Mouse (Mus musculus) layer of hippocampus, adult 9-10 months (tissue): ENCODE measurements around the gene Hydin.
"Not testable (repeated sequence)": the region's sequence is repeated elsewhere in the genome, so short reads cannot be mapped to it uniquely, and the experiment has no call there.

Source experiments
- DNase-seq: peaks from one replicate; pipeline ENCODE4 v3.0.0; 2022; ENCODE audit warnings: low spot score

Gene Hydin

DNA sequence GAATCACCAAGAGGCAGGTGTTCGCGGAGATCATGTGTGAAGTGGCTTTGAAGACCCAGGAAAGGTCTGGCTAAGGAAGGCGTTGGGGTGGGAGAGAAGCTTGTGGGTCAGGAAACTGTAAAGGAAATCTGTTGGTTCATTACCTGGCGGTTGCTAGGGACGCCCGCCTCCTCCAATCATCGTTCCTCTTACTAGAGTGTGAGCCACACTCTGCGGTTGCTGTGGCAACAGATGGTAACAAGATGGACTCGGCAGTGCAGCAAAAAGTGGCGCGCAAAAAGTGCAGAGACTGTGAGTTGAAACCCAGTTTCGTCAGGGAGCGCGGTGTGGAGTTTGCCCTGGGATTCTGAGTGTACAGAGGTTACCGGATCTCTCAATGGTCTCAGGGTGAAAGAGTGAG is at the start of gene Hydin:
Hydin (plus strand) TSS at position 237 of the 400 bp plus-strand sequence.
- DNase-seq, result peak; percentile 64

DNA sequence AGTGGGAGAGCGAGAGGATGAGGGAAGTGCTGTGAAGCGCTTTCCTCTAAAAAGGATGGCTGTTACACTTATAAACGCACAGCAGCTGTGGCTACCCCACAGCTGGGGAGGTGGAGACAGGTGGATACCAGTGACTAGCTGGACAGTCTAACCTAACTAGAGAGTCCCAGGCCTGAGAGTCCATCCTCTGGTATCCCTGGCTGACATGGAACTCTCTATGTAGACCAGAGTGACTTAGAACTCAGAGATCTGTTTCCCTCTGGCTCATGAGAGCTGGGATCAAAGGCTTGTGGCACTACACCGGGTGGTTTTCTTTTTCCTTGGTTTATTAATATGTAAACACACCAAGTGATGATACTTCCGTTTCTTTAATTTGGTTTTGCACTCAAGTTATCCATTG is 49.6 kb upstream of the Hydin start:
- DNase-seq, result no peak

DNA sequence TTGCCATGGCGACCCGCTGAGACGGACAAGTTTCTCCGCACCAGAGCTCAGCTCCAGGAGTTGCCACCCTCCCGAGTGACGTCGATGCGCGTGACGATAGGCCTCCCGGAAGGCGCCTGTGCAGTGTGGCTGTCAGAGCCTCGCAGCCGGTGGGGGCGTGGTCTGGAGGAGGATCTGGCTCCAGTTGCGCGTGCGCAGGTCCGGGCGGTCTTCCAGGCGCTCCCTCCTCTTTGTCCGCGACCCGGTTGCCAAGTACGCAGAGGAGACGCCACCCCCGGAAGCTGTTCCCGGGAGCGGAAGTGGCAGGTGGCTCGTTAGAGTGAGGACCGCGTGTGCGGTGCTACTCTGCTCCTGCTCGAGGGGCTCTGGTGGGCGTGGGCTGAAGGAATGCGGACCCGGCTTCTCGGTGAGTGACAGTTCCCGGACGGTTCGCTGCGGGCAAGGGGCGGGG is 49.1 kb upstream of the Hydin start:
- peak; percentile 96 for DNase-seq

DNA sequence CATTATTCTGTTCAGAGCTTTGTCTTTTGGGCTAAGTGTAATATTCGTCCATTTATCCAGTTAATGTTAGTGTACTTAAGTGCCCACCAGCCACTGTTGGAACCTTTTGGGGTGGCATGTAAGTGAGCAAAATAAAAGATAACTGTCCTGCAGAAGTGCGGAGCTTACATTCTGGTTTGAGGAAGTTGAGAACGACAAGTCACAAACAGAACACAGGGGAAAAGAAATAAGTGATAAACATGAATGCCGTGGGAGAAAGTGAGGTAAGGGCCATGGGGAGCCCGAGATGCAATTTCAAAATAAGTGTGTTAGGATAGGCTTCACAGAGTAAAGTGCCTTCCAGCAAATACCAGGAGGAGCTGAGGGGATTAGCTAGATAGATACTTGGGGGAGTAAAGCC is 48.3 kb upstream of the Hydin start:
- DNase-seq, result no peak

DNA sequence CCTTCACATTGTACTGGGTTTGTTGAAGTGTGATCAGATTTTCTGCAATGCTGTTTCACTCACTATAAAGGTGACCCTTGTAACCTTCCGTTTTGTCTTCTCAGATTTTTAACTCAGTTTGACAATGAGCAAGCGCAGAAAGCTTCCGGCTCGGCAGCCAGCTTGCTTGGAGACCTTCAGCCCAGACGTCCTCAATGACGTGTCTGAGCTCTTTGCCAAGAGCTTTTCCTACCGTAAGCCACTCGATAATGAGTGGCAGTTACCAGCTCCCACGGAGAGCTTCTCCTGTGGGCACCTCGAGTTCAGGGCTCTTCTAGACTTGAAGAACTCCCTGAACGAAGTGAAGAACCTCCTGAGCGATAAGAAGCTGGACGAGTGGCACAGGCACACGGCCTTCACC is 45.8 kb upstream of the Hydin start:
- no peak for DNase-seq

DNA sequence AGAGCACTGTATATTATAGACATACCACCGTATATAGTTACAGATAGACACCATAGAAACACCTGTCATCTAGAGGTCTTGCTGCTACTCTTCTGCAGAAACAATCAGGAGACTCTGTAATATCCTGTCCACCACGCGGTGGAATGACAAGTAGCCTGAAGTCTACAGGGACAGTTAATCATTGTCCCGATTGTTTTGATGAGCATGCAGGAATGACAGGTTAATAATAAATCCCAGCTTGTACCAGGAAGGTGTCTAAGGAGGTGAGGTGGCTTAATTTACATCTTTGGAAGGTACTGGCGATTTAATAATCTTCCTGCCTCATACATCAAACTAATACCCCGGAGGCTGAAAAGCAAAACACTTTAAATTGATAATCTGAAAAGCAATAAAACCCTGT is 36.0 kb upstream of the Hydin start:
- DNase-seq, result no peak

DNA sequence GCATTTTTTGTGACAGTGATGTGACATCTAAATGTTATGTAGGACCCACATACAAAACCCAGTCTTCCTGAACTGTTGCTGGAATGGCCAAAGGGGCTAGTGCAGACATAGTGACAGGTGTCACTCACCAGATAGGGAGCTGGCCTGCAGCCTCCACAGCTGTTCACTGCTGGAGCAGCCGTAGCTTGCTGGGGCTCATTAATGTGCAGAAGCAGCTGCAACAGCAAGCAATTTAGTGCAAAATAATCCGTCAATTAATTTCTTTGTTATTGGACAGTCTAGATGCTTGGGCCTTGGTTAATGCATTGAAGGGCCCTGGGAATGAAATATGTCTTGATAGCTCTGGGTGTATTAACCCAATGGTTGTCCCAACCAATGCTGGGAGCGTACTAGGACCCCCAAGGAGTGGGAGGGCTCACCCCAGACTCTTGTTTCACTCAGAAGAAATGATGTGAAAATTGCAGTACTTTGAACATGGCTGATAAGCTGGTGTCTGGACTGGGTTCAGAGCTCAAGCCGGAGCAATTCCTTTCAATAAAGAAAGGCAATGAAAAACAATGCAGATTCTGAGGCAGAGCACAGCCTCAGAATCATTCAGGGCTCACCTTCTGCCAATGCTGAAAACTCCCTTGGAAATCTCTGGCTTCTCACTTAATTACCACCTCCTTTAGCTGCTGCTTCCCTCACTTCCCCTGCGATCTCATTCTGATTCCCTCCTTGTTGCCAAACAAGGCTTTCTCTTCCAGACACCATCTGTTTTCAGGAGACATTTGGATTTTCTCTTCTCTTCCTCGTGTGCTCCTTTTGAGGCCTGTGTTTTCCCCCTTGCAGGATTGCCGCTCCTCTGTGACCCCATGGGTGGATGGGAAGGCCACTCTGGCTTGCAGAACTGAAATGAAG is 24.2 kb upstream of the Hydin start:
- DNase-seq, result no peak

DNA sequence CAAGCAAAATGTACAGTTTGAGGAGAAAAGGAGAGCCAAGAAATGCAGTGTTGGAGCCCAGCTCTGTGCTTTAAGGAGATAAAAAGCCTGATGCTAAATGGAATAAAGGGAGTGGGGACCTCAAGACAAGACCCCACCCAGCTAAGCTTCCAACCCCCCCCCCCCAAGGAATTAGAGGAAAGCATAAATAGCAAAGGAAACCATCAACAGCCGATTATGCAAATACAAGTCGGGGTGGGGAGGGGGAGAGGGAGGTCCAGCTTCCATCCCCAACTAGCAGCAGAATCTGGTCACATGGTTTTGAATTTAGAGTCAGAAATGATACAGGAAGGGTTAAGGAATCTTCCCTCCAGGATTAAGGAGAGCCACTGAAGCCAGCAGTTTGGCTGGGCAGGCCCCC is 22.2 kb upstream of the Hydin start:
- no peak for DNase-seq

DNA sequence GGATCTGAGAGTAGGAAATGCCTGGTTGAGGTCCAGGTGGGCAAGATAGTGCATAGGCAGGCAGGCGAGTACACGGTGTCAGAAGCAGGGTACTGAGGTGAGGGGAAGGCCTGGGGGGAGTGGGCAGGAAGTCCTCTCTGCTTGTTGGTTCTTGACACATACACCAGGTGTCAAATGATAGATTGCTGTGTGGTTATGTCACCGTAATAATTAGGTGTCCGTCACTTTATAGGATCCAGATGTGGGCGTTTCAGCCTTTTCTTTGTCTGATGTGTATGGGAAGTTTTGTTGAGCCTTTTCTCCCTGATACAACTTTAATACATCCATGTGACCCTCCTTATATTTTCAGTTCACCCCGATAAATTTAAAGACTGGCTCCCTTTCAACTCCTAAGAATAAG is 19.5 kb upstream of the Hydin start:
- no peak for DNase-seq

DNA sequence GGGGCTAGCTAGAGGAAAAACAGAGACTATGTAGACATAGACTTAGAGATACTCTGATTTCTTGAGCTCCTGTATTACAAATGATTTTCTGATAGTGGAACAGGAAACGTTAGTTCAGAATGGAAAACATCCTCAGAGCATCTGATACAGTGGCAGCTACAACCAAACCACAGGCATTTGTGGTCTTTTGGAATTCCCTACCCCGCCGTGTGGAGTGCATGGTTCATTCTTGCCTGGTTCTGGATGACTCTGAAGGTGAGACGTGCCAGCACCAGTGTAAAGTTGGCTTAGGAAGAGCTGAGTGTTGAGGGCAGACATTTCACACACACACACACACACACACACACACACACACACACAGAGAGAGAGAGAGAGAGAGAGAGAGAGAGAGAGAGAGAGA is 12.8 kb upstream of the Hydin start:
- no peak for DNase-seq

DNA sequence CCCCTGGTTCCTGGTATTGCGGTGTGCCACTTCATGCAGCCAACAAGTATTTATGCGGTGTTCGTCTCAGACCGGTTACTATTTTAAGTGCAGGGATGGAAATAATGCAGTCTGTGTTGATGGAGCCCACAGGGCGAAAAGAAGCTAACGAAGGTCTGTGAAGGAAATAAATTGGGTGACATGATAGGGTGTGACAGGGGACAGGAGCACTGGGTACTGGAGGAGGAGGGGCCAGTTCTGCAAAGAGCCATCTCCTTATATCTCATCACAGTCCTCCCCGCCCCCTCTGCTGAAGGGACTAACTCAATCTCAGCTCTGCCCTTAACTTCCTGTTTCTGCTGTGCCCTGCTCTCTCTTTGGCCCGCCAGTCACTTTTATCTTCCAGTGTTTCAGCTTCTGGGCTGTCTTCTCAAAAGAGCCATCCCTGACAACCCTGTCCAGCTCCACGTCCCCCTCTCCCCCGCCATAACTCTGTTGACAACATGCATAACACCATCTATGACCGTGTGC is 926 bp upstream of the Hydin start:
- no peak for DNase-seq

DNA sequence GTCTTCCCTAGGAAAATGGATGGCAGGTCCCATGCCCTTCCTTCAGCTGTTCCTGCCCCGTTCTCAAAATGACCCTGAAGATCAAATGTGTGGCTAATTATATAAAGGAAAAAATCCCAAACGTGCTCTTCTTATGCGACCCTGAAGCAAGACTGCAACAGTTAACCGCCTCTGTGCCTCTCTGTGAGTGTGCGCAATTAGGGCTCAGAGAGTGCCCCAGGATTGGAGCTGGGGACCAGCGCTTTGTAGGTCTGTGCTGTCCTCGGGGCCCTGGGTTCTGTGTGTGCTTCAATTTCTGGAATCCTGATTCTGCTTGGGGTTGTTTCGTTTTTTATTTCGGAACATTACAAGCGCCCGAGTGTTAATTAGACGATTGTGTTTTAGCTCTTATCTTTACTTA is 491 bp downstream of the Hydin start:
- DNase-seq, result no peak

DNA sequence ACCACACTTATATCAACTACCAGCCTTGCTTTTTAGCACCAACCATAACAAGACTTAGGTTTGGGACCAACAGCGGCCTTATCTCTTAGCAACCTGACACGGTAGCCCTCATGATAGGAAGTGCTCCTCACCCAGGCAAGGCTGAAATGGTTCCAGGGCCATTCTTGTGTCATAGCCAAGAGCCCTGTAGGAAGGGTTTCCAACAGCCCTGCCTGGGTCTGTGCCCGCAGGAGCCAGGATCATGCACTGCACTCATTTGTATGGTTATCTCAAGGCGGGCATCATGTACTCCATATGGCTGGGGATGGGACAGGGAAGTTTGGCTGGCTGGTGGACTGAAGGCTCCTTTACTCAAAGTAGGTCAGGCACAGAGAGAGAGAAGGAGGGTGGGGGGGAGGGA is 3.9 kb downstream of the Hydin start:
- no peak for DNase-seq

DNA sequence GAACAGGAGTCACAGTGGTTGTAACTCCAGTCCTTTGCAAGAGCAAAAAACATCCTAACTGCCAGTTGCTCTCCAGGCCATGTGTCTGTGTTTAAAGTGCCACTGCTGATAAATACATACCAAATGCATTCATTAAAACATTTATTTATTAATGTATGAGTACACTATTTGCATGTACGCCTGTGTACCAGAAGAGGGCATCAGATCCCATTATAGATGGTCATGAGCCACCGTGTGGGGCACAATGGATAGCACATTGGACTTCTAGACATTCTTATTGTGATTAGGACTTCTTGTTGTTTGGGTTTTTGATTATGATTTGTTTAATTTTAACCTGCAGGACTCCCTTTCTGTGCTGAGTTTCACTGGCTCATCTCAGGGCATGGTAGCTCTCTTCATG is 6.6 kb downstream of the Hydin start:
- no peak for DNase-seq

DNA sequence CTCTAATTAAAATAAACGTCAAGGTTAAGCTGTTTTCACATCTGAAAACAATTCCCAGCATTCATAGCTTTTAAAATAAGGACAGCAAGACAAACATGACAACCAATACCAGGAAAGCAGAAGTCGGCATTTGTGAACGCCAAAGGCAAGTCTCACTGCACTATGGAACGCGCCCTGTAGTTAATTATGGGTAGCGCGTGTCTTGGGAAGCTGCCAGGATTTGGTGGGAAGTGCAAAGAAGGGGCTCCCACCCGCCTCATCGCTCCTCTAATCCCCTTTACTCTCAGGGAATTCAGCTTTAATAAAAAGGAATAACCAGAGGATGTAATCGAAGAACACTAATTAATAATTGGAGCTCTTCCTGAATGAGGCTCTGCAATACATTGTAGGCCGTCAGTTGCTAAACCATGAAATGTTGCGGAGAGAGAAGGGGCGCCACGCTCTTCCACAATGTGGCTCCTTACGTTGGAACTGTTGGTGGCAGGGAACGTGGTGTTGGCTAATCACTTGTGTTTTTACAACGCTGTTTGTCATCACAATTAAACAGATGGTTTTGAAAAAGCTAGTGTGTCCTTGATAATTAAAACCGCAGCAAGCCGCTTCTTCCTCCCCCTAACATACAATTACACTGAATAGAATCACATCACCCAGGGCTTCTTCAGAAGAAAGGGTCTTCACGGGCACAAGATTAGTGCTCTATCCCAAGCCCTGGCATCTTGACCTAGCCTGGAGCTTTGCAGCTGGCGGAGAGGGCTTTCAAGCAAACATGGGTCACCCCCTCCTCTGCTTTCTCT is 8.9 kb downstream of the Hydin start:
- no peak for DNase-seq

DNA sequence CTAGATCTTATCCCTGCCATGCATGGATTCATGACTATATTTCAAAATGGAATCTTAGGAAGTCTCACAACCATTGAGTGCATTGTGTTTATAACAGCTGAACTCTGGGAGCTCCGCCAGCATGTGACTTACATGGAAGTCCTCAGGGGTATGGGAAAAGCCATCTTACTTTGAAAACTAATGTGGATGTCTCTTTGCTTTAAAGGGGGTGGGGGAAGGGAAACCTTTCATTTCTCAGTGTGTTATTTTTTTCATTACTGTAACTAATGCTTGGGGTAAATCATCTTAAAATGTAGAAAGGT is 9.4 kb downstream of the Hydin start:
- DNase-seq, result no peak

DNA sequence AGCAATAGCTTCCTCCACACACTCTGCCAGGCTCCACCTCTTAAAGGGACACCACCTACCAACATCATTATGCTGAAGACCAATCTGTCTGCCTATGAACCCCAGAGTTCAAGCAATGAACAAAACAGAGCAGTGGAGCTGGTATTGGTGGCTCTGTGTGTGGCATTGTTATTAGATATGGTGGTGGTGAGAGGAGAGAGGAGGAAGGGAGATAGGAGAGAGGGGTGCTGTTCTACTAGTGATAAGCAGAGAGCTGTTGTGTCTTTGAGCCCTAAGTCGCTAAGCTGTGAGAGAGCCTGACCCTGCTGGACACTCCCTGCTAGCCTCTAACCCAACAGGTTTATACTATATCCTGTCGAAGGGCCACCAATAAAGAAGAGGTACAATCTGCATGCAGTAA is 45.9 kb downstream of the Hydin start:
- no peak for DNase-seq

DNA sequence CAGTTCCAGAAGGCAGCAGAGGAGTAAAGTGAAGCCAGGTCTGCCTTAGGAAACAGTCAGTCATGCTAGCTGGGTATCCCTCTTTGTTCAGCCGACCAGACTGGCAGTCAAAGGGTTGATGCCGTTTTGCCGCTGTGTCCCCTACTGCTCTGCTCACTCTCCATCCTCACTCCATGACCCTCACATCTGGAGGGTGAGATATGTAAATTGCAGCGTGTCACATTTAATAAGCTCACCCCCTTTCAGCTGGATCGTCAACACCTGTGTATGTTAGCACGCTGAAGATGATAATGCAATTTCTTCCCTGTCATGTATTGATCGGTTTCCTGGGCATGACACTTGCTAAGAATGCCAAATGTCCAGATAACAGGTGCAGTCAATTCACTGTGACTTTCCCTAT is 49.0 kb downstream of the Hydin start:
- no peak for DNase-seq

DNA sequence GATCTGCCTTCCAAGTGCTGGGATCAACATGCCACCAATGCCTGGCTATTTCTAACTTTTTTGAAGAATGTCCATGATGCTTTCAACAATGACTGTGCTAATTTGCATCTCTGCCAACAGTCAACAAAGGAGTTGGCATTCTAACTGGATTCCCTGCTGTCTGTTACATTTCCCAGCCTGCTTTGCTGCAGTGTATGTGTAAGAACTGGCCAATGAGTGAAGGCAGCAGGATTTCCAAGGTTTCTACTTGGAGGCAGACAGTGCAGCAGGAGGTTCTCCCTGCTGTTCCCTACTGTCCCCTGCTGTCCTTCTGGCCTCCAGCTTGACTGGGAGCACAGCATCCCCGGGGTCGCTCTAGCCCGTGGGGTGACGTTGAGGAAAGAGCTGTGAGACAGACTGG is 52.8 kb downstream of the Hydin start:
- DNase-seq, result no peak

DNA sequence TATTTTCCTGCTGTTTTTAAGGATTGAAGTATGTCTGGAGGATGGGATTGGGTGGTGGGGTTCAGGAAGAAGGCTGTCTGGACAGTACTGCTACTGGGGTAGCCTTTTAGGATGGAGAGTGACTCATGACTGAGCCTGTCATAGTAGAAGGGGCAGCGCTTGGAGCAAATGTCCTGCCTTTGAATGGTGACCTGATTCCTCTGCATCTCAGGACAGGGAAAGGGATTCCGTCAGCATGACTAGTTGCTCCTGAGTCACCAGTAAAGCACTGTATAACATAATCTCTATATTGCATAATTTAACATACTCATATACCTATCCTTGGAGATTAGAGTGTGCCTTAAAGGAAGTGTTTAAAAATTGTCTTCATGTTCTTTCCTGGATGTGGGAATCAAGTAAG is 54.7 kb downstream of the Hydin start:
- no peak for DNase-seq

DNA sequence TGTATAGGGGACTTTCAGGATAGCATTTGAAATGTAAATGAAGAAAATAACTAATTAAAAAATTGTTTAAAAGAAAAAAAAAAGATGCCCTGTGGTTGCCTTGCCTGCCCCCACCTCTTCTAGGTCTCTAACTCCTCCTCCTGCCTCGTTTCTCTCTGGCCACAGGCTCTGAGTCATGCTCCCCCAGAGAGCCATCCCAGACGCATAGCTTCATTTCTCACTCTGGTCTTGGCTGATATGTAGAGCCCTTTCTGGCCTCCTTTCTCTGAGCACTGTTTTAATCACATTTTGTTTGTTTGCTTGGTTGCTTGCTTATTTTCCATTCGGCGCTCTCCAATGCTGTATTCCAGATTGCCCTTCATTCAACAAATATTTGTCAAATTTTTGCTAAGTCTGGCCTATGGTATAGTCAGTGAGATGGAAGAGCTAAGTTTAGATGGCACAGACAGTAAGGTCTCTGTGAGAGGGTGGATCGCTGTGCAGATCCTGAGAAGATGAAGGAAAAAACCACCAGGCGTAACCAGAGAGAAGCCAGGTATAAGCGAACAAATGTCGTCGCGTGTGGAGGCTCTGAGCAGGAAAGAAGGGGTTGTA is 57.3 kb downstream of the Hydin start:
- DNase-seq, result no peak

DNA sequence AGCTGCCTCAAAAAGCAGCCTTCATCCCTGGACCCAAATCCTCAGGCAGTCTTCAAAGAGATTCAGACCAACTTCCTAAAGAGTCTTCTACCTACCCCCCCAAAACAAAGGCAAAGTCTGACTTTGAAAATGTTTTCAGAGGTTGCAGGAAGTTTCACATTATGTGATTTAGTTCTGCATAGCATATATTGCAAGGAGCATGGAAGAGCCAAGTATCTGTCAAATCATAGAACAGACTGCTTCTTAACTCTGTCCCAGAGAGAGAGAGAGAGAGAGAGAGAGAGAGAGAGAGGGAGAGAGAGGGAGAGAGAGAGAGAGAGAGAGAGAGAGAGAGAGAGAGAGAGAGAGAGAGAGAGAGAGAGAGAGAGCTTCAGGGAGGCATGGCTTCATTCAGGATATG is 60.3 kb downstream of the Hydin start:
- DNase-seq, result not testable (repeated sequence)

DNA sequence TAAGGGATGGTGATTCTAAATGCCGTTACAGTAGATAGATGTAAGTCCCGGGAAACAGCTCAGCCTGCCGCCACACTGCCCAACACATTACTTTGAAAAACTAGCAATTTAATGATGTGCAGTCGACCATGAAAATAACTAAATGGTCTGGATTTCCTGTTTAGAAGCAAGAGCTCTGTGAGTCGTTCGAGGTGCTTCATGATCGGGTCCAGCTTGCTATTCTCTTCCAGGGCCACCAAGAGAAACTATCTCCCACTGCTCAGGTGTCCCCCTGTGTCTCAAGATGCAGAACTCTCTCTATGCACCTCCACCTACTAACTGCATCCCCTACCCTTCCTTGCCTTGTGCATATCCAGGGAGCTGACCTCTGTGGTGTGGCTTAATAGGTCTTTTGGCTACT is 66.6 kb downstream of the Hydin start:
- DNase-seq, result no peak
